Mouse (Mus musculus) kidney, postnatal 25 days (tissue): ENCODE results near the gene Pam16.

Experiments
- DNase-seq, 2 experiments: peaks; one replicate each; pipeline ENCODE4 v3.0.0; 2021; ENCODE audit warnings: mixed read lengths in 2 of 2

Gene Pam16

GRCm38 (mm10) chr16:4645867-4646266 is 21.1 kb upstream of the Pam16 start:
- DNase-seq = no peak

DNA sequence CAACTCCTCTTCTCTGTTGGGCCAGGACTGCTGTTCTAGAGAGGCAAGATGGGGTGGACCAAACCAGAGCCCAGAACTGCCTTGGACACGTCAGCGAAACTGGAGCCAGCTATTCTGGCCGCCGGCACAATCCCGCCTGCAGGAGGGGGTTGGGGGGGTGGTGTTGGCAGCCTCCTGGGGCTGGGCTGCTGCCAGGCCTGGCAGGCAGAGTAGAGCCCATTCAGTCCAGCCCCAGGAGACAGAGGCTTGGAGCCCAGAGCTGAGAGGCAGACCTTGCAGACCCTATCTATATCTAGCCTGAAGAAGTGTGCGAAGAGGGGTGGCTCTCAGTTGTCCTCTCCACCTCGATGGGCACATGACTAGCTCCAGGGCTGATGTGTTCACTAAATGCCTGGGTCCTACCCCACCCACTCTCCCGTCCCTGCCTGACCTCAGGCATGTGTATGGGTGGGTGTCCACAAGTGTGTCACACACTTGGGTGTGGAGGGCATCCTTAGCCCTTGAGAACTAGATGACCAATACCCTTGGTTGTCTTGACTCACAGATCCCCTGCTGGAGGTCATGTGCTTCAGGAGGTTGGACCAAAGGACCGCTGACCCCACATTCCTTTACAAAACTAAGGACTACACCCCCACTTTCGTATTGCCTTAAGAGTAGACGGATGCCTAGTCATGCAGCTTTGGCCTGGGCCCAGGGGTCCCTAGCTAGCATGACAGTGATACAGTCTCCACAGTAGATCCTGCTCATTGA is 19.1 kb upstream of the Pam16 start:
- DNase-seq = peak; percentile 86 to 95

DNA sequence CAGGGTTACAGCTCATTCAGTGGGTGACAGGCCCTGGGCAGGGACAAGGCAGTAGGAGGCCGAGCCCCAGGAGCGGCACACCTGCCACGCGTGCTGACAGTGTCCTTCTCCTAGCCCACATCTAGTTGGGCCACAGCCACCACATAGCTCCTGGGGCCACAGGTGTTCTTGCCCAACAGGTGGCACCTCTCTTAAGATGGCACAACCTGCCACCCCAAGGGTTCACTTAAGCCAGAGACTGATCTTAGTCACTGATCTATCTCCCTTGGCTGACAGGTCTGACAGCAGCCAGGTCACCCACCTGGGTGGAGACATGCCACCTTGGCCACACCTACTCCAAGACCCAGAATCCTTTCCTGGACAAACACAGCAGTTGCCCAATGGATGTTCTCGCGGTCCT is 18.1 kb upstream of the Pam16 start:
- no peak for DNase-seq

DNA sequence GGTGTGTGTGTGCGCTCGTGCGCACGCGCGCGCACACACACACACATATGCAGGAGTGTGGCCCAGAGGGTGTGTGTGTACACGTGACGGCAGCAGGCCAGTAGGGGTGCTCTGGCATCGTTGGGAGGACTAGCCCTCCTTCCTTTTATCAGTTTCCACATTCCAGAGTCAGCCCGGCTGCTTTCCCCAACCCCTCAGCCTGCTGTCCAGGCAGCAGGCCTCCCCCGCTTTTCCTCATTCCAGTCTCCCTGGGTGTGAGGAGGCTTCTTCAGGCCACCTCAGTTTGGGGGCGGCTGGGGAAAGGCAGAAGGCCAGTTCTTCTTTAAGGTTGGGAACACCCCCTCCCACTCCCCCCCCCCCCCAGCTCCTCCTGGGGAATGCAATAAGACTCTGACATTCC is 17.4 kb upstream of the Pam16 start:
- DNase-seq = peak; percentile 64 to 86

GRCm38 (mm10) chr16:4641119-4641838 is 16.5 kb upstream of the Pam16 start:
- peak in 1 of 2 experiments; percentile 58 for DNase-seq

GRCm38 (mm10) chr16:4640267-4641005 is 15.6 kb upstream of the Pam16 start:
- DNase-seq = peak; percentile 85 to 94

DNA sequence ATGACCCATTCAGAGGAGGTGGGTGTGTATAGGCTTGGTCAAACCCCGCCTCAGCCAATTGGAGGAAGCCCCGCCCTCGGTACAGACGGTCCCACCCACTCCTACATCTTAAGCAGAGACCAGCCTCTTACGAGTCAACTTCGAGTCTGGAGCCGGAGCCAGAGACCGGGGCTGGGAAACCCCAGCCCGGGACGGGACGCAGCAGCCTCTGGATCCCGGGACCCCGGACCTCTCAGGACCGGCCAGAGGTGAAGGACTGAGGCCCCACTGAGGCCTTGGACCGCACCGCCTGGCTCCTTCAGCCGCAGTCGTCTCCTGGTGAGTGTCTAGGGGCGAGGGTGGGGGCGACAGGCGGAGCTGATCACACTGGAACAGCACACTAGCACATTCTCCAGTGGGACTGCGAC is 15.0 kb upstream of the Pam16 start, which contains the start of the genes Vasn and Dnaja3:
Gene Vasn, plus strand, starts transcription at position 111 of the 407 bp plus-strand sequence.
Gene Dnaja3, plus strand, starts transcription at position 159 of the 407 bp plus-strand sequence.
- peak; percentile 96 to 97 for DNase-seq

- DNase-seq = no peak
Observed at GRCm38 (mm10) chr16:4638891-4639390, 14.2 kb upstream of the Pam16 start.

DNA sequence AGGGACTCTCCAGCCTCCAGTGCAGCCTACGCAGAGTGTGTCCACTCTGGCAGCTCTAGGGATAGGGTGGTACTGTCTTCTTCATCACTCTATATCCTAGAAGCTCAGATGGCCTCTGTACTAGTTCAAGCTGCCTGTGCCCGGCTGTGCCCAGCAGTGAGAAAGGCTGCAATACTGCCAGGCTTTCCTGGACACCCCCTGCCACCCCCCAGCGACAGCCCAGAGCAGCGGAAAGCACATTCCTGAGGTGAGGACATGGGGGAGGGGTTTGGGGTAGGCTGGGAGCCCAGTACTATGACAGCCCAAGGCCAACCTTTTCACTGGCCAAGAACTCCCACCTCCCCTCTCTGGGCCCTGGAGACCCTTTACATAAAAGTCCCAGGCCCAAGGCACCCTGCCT is 11.0 kb upstream of the Pam16 start:
- DNase-seq = peak; percentile 33 to 77

DNA sequence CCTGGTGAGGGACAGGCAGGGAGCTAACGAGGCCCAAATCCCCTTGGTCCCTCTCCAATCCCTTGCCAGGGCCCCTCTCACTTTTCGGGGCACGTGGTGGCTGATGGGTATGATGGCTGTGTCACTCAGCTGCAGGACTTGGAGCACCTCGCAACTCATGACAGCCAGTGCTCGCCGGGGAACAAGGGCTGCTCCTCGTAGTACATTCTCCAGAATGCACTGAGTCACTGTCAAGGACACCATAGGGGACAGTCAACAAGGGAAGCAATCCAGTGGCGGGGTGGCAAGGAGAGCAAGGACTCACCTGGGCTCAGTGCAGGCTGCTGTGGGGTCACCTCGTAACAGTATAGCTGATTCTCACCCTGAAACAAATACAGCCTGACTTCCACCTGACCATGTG is 9.9 kb upstream of the Pam16 start:
- no peak for DNase-seq

- DNase-seq = no peak
Observed at GRCm38 (mm10) chr16:4633661-4634060, 8.9 kb upstream of the Pam16 start.

GRCm38 (mm10) chr16:4632050-4632449 is 7.3 kb upstream of the Pam16 start:
- peak; percentile 77 to 82 for DNase-seq

- peak; percentile 89 to 93 for DNase-seq
Observed at GRCm38 (mm10) chr16:4629950-4630349, 5.2 kb upstream of the Pam16 start.

GRCm38 (mm10) chr16:4628898-4629419 is 4.2 kb upstream of the Pam16 start:
- no peak for DNase-seq

DNA sequence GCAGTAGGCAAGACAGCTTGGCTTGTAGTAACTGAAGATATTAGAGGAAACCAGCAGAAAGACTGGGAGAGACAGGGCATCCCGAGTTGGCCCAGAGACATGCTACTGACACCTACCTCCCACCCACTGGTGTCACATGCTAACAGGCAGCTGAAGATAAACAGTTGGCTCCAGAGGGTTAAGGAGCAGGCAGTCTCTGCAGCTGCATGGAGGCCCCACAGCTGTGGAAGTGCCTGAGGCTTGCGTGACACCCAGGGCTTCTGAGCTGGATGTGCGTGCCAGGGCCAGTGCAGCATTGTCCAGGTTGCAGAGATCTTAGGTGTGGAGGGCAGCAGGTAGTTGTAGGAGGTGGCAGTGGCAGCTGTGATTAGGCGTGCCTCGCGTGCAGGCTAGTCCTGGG is 2.3 kb upstream of the Pam16 start:
- no peak for DNase-seq

DNA sequence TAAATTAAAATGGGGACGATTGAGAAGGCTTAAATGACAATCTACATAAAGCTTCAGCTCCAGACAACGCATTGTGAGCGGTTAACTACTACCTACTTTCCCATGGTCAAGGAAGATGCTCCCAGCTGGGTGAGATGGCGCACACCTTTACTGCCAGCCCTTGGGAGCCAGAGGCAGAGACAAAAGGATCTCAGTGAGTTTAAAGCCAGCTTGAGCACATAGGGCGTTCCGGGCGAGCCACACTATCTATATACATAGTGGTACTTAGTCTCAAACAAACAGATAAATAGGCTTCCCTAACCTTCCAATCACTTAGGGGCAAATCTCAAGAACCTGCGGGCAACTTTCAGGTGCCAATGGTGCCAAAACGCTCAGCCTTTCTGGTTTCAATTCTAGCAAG is 714 bp downstream of the Pam16 start:
- DNase-seq = no peak

GRCm38 (mm10) chr16:4616829-4617228 is 8.0 kb downstream of the Pam16 start:
- no peak for DNase-seq

- DNase-seq = no peak
Observed at GRCm38 (mm10) chr16:4615297-4615696, 9.5 kb downstream of the Pam16 start.

DNA sequence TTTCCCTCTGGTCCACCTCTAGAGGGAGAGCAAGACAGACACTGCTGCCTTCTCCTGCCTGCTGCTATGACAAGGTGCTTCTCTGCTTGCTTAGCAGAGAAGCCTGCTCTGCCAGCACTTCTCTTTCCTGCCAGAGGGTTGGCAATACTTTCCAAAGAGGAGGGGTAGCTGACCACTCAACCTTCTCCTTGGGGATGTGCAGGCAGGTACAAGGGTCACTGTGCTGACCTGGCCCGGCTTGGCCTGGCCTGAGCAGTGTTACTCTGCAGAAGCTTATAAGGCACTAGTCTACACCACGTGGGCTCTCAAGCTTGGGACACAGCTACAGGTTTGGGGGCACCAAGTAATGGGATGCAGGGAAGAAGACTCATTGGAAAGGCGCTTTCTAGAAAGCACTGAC is 10.1 kb downstream of the Pam16 start:
- peak; percentile 77 to 93 for DNase-seq

GRCm38 (mm10) chr16:4613736-4614135 is 11.1 kb downstream of the Pam16 start:
- no peak for DNase-seq

- no peak for DNase-seq
Observed at GRCm38 (mm10) chr16:4611676-4612075, 13.1 kb downstream of the Pam16 start.

DNA sequence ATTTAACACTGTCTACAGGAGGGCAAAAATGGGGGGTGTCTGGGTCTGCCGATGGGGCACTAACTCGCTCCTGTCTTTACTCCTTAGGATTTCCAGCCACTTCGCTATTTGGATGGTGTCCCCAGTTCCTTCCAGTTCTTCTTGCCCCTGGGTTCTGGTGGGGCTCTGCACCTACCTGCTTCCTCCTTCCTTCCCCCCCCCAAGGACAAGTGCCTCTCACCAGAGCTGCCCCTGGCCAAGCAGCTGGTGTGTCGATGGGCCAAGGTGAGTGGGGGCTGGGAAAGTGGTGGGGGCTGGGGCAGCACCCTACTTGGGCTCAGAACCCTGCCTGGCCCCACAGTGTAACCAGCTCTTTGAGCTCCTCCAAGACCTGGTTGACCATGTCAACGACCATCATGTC is 13.6 kb downstream of the Pam16 start:
- DNase-seq = no peak

DNA sequence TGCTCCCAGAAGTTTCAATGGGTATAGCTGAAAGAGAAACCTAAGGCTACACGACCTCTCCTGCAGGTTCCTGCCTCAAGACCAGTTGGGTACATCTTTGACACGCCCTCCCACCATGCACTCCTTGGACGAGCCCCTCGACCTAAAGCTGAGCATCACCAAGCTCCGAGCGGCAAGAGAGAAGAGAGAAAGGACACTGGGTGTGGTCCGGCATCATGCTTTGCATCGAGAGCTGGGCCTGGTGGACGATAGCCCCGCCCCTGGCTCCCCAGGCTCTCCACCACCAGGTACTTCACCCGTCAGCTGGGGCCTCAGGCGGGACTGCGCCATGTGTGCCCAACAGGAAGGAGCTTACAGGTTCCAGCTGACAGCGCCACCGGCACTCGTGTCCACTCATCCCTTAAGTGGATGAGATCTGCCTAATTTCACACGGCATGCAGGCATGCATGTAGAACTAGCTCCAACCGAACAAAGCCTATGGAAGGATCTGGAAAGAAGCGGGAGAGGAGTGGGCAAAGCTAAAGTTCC is 16.2 kb downstream of the Pam16 start:
- DNase-seq = peak in 1 of 2 experiments; percentile 76
